Mouse (Mus musculus): ENCODE measurements around the gene Elavl2. TPM values are rescaled to one million over a fixed set of nuclear protein-coding genes. Genes with fewer than 3 reads are reported as not detected.
"Not testable (repeated sequence)": the region's sequence is repeated elsewhere in the genome, so short reads cannot be mapped to it uniquely, and the experiment has no call there.

Elavl2 gene
- polyA plus RNA-seq, 1 experiment from 2014 or later = 5.2 TPM

DNA sequence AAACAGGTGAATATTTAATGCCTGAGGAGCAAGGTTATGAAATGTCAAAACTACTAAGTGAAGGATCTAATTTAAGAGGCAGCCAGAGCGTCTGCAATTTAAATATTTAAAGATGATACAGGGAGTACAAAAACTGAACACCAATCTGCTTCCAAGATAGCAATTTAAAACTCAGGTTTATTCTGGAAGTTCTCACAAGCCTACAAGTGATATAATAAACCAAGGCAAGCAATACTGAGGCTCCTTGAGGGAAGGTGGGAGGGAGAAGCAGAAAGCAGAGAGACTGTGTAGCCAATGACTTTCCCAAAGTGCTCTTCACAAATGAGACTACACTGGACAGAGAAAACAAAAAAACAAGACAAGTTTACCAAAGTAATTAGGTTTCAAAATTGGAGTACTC, 132.2 kb downstream of the Elavl2 start:
- Histone ChIP-seq H3K27ac (ENCODE audit: low read length) (no peak overlapping the region), H3K4me1 (ENCODE audit: control insufficient read depth, insufficient read depth, low read length) (no peaks in the 10 kb centered on the region), H3K27me3 (ENCODE audit: control insufficient read depth, insufficient read depth, low read length) (no peaks in the 10 kb centered on the region), H3K4me2 (ENCODE audit: low read depth, low read length) (no peak overlapping the region), H3K4me3 (replicated peaks; ENCODE audit: low read length) (no peak overlapping the region), H3K9ac (ENCODE audit: low read length) (no peak overlapping the region), H3K36me3 (ENCODE audit: control insufficient read depth, insufficient read depth, low read length) (no peaks in the 10 kb centered on the region), H3K9me3 (replicated peaks; ENCODE audit: control insufficient read depth, low read length) (no peaks in the 10 kb centered on the region)
- 56% methylated on average over 1 of the region's 1 CpGs for WGBS
- no peak for ATAC-seq (ENCODE audit: insufficient read depth, low FRiP score)

DNA sequence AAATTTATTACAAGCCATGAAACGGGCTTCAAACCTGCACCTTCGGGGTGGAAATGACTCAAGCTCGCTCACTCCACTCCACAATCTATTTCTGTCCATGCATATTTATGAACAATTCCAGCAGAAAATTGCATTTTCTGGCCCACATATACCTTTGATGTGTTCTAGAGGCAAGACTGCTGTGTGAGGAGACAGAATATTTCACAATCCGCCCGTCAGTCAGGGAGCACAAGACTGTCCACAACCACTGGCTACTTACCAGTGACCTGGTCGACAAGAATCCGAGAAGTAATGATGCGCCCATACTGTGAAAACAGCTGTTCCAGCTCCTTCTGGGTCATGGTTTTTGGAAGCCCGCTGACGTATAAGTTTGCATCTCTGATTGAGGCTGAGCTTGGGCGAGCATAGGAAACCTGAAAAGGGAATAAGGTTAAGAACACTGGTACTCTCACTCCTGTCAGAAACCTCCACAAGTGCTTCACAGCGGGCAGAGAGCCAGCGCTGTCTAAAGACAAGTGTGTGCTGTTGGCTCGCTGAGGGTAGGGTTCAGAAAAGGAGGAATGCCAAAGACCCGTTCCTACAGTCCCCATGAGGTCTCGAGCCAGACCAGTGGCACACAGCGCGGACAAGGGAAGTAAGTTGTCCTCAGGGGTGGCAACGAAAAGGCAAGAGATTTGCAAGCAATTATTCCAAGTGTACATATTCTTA, 136.7 kb downstream of the Elavl2 start:
- H3K27me3 ChIP-seq (ENCODE audit: control insufficient read depth, insufficient read depth, low read length) = no peaks in the 10 kb centered on the region
- 87% methylated on average over 19 of the region's 19 CpGs for WGBS
- H3K36me3 ChIP-seq (ENCODE audit: control insufficient read depth, insufficient read depth, low read length) = no peaks in the 10 kb centered on the region
- H3K4me2 ChIP-seq (ENCODE audit: low read depth, low read length) = no peak overlapping the region
- H3K9ac ChIP-seq (ENCODE audit: low read length) = no peak overlapping the region
- no peaks in the 10 kb centered on the region for H3K9me3 ChIP-seq (replicated peaks; ENCODE audit: control insufficient read depth, low read length)
- no peak for ATAC-seq (ENCODE audit: insufficient read depth, low FRiP score)
- H3K4me3 ChIP-seq (replicated peaks; ENCODE audit: low read length) = no peak overlapping the region
- H3K4me1 ChIP-seq (ENCODE audit: control insufficient read depth, insufficient read depth, low read length) = no peaks in the 10 kb centered on the region
- no peak overlapping the region for H3K27ac ChIP-seq (ENCODE audit: low read length)

DNA sequence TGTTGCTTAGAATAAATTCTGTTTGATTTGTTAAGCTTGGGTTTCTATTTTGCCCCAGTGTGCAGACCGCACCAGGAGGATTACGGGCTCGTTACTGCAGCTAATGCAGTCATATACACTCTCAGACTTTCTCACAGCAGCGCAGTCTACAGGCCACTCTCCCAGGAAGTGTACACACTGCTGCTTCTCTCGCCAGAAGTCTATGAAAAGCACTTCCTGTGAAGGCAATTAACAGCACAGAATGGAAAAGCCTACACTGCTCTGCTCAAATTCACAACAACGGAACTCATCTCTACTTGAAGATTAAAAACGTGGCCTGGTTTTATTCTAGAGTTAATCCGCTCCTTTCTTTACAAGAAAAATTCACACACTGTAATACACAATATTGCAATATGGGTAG, 137.7 kb downstream of the Elavl2 start:
- Histone ChIP-seq H3K36me3 (ENCODE audit: control insufficient read depth, insufficient read depth, low read length) (no peaks in the 10 kb centered on the region), H3K27ac (ENCODE audit: low read length) (no peak overlapping the region), H3K4me3 (replicated peaks; ENCODE audit: low read length) (no peak overlapping the region), H3K4me1 (ENCODE audit: control insufficient read depth, insufficient read depth, low read length) (no peaks in the 10 kb centered on the region), H3K27me3 (ENCODE audit: control insufficient read depth, insufficient read depth, low read length) (no peaks in the 10 kb centered on the region), H3K9me3 (replicated peaks; ENCODE audit: control insufficient read depth, low read length) (no peaks in the 10 kb centered on the region), H3K4me2 (ENCODE audit: low read depth, low read length) (no peak overlapping the region), H3K9ac (ENCODE audit: low read length) (no peak overlapping the region)
- no peak for ATAC-seq (ENCODE audit: insufficient read depth, low FRiP score)
- WGBS = 72% methylated on average over 8 of the region's 8 CpGs

DNA sequence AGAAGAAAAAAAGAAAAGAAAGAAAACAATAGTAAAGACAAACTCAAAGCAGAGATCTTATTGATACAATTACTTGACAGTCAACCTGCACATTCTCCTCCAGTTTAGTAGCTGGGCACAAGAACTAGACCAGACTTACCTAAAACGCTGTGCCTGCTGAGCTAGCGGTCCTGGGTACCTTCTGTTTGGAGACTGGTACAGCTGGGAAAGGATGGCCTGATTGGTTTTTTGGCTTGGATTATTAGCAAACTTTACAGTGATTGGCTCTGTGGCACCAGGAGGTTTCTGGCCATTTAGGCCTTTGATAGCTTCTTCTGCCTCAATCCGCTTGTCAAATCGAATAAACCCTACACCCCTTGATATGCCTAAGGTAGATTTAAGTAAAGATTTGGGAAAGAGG, 140.0 kb downstream of the Elavl2 start:
- no peaks in the 10 kb centered on the region for H3K27me3 ChIP-seq (ENCODE audit: control insufficient read depth, insufficient read depth, low read length)
- 95% methylated on average over 4 of the region's 4 CpGs for WGBS
- H3K36me3 ChIP-seq (ENCODE audit: control insufficient read depth, insufficient read depth, low read length) = no peaks in the 10 kb centered on the region
- H3K4me1 ChIP-seq (ENCODE audit: control insufficient read depth, insufficient read depth, low read length) = no peaks in the 10 kb centered on the region
- no peak overlapping the region for H3K9ac ChIP-seq (ENCODE audit: low read length)
- H3K4me3 ChIP-seq (replicated peaks; ENCODE audit: low read length) = no peak overlapping the region
- H3K9me3 ChIP-seq (replicated peaks; ENCODE audit: control insufficient read depth, low read length) = no peaks in the 10 kb centered on the region
- H3K4me2 ChIP-seq (ENCODE audit: low read depth, low read length) = no peak overlapping the region
- no peak overlapping the region for H3K27ac ChIP-seq (ENCODE audit: low read length)
- no peak for ATAC-seq (ENCODE audit: insufficient read depth, low FRiP score)

DNA sequence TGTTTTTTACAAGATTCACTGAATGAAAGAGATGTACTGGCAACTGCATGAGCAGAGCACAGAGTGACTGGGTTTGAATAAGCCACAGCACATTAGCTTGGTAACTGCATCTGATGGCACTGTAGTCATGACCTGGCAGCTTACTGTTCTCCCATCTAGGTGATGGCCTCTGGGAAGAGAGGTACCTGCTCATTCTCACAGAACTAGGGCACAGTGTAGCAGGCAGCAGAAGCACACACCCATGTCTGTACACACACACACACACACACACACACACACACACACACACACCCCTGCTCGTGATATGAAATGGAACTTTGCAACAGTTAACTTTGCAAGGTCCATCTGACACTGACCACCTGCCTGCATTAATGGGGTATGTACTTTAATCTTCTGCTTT, 151.9 kb downstream of the Elavl2 start:
- no peak overlapping the region for H3K27ac ChIP-seq (ENCODE audit: low read length)
- H3K36me3 ChIP-seq (ENCODE audit: control insufficient read depth, insufficient read depth, low read length) = no peaks in the 10 kb centered on the region
- H3K27me3 ChIP-seq (ENCODE audit: control insufficient read depth, insufficient read depth, low read length) = no peaks in the 10 kb centered on the region
- no peaks in the 10 kb centered on the region for H3K9me3 ChIP-seq (replicated peaks; ENCODE audit: control insufficient read depth, low read length)
- no peak overlapping the region for H3K4me2 ChIP-seq (ENCODE audit: low read depth, low read length)
- 53% methylated on average over 1 of the region's 1 CpGs for WGBS
- H3K4me3 ChIP-seq (replicated peaks; ENCODE audit: low read length) = no peak overlapping the region
- H3K4me1 ChIP-seq (ENCODE audit: control insufficient read depth, insufficient read depth, low read length) = no peaks in the 10 kb centered on the region
- ATAC-seq (ENCODE audit: insufficient read depth, low FRiP score) = no peak
- H3K9ac ChIP-seq (ENCODE audit: low read length) = no peak overlapping the region

DNA sequence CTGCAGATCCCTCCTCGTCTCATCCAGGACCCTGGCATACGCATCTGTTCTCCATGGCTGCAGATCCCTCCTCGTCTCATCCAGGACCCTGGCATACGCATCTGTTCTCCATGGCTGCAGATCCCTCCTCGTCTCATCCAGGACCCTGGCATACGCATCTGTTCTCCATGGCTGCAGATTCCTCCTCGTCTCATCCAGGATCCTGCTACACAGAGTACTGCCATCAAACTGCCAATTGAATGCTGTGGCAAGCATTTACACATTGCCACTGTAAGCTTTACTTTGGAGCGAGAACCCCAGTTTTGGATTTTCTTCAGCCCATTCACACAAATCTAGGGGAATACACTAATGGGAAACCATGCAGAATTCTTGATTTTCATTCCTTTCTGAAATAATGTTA, 155.4 kb downstream of the Elavl2 start:
- not testable (repeated sequence) for H3K27ac ChIP-seq (ENCODE audit: low read length); ATAC-seq (ENCODE audit: insufficient read depth, low FRiP score); H3K9me3 ChIP-seq (replicated peaks; ENCODE audit: control insufficient read depth, low read length)

DNA sequence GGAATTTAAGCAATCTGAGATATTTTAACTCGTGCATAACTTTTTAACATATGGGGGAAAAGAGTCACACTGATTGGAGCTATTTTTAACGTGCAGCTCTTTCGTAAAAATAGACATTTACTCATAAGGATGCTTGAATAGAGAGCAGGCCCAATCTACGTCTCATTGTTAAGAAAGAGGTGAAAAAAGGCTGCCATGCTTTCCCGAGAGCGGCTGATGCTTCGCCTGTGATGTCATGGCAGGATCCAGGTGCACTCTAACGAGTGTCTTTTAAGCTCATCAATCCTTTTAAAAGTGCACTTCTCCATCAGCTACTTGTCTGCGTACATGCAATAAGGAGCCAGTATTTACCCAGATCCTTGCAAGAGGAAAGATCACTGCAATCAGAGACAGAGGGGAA, 156.0 kb downstream of the Elavl2 start:
- Histone ChIP-seq H3K4me1 (ENCODE audit: control insufficient read depth, insufficient read depth, low read length) (no peaks in the 10 kb centered on the region), H3K27me3 (ENCODE audit: control insufficient read depth, insufficient read depth, low read length) (no peaks in the 10 kb centered on the region), H3K27ac (ENCODE audit: low read length) (no peak overlapping the region), H3K9me3 (replicated peaks; ENCODE audit: control insufficient read depth, low read length) (no peaks in the 10 kb centered on the region), H3K9ac (ENCODE audit: low read length) (no peak overlapping the region), H3K36me3 (ENCODE audit: control insufficient read depth, insufficient read depth, low read length) (no peaks in the 10 kb centered on the region), H3K4me3 (replicated peaks; ENCODE audit: low read length) (no peak overlapping the region), H3K4me2 (ENCODE audit: low read depth, low read length) (no peak overlapping the region)
- no peak for ATAC-seq (ENCODE audit: insufficient read depth, low FRiP score)
- 55% methylated on average over 9 of the region's 9 CpGs for WGBS

More for the DNA sequence above, 155.4 kb downstream of the Elavl2 start:
- H3K9ac ChIP-seq (ENCODE audit: low read length); H3K4me1 ChIP-seq (ENCODE audit: control insufficient read depth, insufficient read depth, low read length); H3K36me3 ChIP-seq (ENCODE audit: control insufficient read depth, insufficient read depth, low read length); H3K4me2 ChIP-seq (ENCODE audit: low read depth, low read length); H3K4me3 ChIP-seq (replicated peaks; ENCODE audit: low read length); H3K27me3 ChIP-seq (ENCODE audit: control insufficient read depth, insufficient read depth, low read length): not testable (repeated sequence)
- WGBS = 78% methylated on average over 4 of the region's 8 CpGs

DNA sequence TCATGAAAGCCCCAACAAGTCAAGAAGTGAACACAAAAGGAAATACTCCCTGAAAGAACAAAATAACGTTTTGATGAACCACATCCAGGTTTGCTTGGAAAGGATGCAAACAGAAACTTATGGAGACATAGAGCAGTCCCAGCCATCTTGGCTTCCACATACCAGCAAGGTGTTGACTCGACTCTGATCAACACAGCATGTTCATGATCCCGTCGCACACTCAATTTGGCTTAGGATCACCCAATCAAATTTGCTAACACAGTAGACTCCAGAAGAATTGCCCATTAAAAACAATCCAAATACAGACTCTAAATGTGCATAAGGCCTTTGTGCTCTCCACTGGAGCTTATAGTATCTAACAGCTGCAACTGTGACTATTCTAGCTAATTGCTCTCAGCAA, 156.7 kb downstream of the Elavl2 start:
- no peak overlapping the region for H3K27ac ChIP-seq (ENCODE audit: low read length)
- no peaks in the 10 kb centered on the region for H3K4me1 ChIP-seq (ENCODE audit: control insufficient read depth, insufficient read depth, low read length)
- no peak overlapping the region for H3K4me3 ChIP-seq (replicated peaks; ENCODE audit: low read length)
- H3K27me3 ChIP-seq (ENCODE audit: control insufficient read depth, insufficient read depth, low read length) = no peaks in the 10 kb centered on the region
- H3K9me3 ChIP-seq (replicated peaks; ENCODE audit: control insufficient read depth, low read length) = no peaks in the 10 kb centered on the region
- WGBS = 89% methylated on average over 4 of the region's 4 CpGs
- no peak for ATAC-seq (ENCODE audit: insufficient read depth, low FRiP score)
- no peaks in the 10 kb centered on the region for H3K36me3 ChIP-seq (ENCODE audit: control insufficient read depth, insufficient read depth, low read length)
- H3K4me2 ChIP-seq (ENCODE audit: low read depth, low read length) = no peak overlapping the region
- no peak overlapping the region for H3K9ac ChIP-seq (ENCODE audit: low read length)

DNA sequence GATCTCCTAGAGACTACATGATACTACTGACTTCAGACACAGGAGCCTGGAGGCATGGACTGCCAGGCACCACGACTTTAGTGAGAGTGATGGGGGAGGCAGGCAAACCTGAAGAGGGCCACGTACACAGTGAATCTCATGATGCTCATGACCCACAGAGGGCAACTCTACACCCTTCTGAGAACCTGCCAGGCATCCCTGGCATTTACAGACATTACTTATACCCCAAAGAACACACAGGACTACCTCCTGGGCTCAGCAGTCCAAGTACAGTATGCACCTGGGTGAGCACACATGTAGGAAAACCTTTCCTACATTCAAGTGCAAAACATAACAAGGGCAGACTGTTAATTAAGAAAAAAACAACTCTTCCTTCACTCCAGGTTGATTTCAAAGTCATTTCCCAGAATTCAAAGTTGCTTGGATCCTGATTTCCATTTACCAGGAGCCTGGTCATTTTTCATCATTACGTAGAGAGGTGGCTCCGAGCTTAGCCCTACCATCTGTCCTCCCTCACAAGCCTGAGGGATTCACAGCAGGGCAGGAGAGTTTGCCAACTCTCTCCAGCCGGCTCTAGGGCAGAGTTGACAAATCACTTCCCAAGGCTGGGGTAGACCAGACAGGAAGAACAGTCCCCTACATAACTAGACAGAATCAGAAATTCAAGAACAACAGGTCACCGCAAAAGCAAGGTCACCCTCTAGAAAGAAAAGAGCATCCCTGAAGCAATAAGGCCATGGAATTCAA, 161.7 kb downstream of the Elavl2 start:
- WGBS = 64% methylated on average over 6 of the region's 6 CpGs
- Histone ChIP-seq H3K4me2 (ENCODE audit: low read depth, low read length) (no peak overlapping the region), H3K9me3 (replicated peaks; ENCODE audit: control insufficient read depth, low read length) (no peaks in the 10 kb centered on the region), H3K4me3 (replicated peaks; ENCODE audit: low read length) (no peak overlapping the region), H3K27ac (ENCODE audit: low read length) (no peak overlapping the region), H3K9ac (ENCODE audit: low read length) (no peak overlapping the region), H3K27me3 (ENCODE audit: control insufficient read depth, insufficient read depth, low read length) (no peaks in the 10 kb centered on the region), H3K36me3 (ENCODE audit: control insufficient read depth, insufficient read depth, low read length) (no peaks in the 10 kb centered on the region), H3K4me1 (ENCODE audit: control insufficient read depth, insufficient read depth, low read length) (no peaks in the 10 kb centered on the region)
- no peak for ATAC-seq (ENCODE audit: insufficient read depth, low FRiP score)

Measured in stomach, embryonic 16.5 days (tissue).